Mouse (Mus musculus) brain, embryonic 14.5 days (tissue): ENCODE data around the gene Gli2. TPM values are rescaled to one million over a fixed set of nuclear protein-coding genes. Genes with fewer than 3 reads are reported as not detected.

Source experiments
- DNase-seq: peaks from one replicate; pipeline ENCODE4 v3.0.0-alpha.2; 2011; ENCODE audit warnings: low read depth
- CTCF ChIP-seq: fragments of 200-500 bp; IDR thresholded peaks from 2 replicates; pipeline ENCODE4 v1.5.1; 2012; ENCODE audit warnings: inconsistent platforms, mild to moderate bottlenecking, moderate library complexity, borderline replicate concordance; ENCODE audit not compliant: insufficient read depth, insufficient read length; ENCODE audit errors: extremely low read depth
- POLR2A ChIP-seq: fragments of 200-500 bp; IDR thresholded peaks from 2 replicates; pipeline ENCODE4 v1.6.1; 2012; ENCODE audit warnings: mild to moderate bottlenecking, inconsistent platforms, borderline replicate concordance; ENCODE audit not compliant: poor library complexity, insufficient read depth, insufficient read length, severe bottlenecking; ENCODE audit errors: extremely low read depth
- polyA plus RNA-seq: library from polyadenylated mRNA; depleted of rRNA; stranded (reverse); fragments of >200 nt; gene quantifications from 2 replicates; pipeline ENCODE4 v1.2.3, GENCODE M21; 2012

The Gli2 gene
- polyA plus RNA-seq, 1 experiment, result 8.3 TPM

DNA sequence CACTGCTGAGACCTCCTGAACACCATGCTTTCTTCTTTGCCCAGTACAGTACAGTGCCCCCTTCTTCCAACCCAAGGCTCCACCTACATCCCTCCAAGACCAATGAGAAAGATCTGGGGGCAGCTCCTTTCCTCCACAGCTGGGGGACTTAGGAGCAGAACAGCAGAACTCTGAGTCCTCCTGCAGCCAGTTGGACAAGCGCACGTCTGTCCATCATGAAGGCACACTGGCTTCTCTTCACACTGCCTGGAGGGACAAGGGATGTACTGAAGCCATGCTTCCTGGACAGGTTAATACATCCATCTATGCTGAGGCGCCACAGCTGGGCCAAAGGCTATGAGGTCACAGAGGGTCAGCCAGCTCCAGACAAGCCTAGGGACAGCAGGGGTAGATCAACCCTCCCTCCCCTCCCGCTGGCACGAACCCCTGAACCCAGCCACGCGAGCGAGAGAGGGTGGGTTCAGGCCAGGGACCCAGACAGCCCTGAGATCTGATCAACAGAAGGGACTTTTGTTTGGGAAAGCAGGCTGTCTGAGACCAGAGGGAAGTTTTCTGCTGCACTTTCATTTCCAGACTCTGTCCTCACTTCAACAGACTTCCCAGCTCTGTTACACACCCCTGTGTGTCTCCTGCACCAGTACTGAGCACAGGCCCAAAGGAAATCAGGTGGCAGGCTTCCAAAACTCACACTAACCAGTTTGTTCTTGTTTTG lies 27.6 kb downstream of the Gli2 start:
- no peak for TF ChIP-seq CTCF
- peak; percentile 42 for DNase-seq

DNA sequence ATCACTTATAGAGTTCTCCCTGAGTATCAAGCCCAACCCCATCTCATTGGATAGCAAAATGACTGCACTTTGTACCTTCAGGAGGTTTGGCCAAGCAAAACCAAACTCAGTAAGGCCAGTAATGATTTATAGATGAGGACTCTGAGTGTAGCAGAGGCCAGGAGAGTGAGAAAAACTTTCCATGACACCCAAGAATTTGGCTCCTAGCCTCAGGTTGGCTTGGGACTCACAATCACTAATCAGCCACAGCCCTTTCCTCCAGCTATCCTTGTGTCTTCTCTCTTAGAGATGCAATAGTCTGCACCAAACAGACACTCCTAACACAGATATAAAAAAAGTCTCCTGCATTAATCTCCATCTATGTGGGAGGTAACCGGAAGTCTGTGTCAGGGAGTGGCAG lies 31.1 kb downstream of the Gli2 start:
- no peak for TF ChIP-seq CTCF
- no peak for TF ChIP-seq POLR2A
- no peak for DNase-seq

DNA sequence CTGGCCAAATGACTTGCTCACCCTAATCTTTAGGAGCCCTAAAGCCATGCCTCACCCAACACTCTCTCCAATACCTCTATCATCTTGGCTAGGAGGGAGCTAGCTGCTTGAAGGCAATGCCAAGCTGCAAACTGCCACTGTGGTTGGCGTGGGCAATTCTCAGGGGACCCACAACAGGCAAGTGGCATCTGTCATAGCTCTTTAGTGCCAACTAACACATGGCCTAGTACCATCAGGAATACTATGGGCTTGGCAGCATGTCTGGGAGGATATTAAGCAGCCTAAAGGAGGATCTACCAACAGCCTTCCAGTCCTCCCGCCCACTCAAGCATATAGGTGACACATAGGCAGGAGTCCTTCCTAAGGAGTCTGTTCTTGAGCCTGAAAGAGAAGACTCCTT lies 33.3 kb downstream of the Gli2 start:
- DNase-seq, result peak; percentile 83

GRCm38 (mm10) chr1:119019056-119019455 lies 34.4 kb downstream of the Gli2 start:
- no peak for TF ChIP-seq CTCF
- TF ChIP-seq POLR2A, result no peak

More for the DNA sequence above, 33.3 kb downstream of the Gli2 start:
- no peak for TF ChIP-seq POLR2A
- no peak for TF ChIP-seq CTCF

GRCm38 (mm10) chr1:119016866-119017265 lies 36.6 kb downstream of the Gli2 start:
- TF ChIP-seq CTCF, result no peak
- no peak for TF ChIP-seq POLR2A
- DNase-seq, result peak; percentile 34

More at GRCm38 (mm10) chr1:119019056-119019455, 34.4 kb downstream of the Gli2 start:
- no peak for DNase-seq

- peak; percentile 48 for DNase-seq
- no peak for TF ChIP-seq CTCF
- TF ChIP-seq POLR2A, result no peak
These were observed 38.3 kb downstream of the Gli2 start for GRCm38 (mm10) chr1:119015108-119015507.

GRCm38 (mm10) chr1:119008949-119009348 lies 44.5 kb downstream of the Gli2 start:
- no peak for DNase-seq
- TF ChIP-seq POLR2A (no peak), CTCF (no peak)

DNA sequence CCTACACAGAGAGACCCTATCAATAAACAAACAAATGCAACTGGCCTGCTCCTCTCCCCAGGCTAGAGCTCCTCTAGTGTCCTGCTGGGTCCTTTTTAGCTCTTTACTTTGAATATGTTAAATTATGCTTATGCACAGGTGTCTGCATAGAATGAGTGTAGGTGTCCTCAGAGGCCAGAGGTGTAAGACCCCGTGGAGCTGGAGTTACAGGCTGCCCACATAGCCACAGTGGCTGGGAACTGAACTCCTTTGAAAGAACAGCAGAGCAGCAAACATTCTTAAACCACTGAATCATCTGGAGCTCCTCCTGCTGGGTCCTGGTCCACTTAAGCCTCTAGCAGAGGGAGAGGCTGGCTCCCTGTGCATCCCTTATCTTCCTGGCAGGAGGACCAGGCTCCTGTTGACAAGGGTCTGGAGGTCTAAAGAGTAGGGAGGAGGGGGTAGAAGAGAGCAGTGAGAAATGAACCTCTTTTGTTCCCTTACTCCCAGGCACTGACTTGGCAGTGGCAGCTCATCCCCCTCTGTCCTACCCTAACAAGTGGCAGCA lies 49.5 kb downstream of the Gli2 start:
- no peak for TF ChIP-seq POLR2A
- no peak for TF ChIP-seq CTCF
- no peak for DNase-seq

DNA sequence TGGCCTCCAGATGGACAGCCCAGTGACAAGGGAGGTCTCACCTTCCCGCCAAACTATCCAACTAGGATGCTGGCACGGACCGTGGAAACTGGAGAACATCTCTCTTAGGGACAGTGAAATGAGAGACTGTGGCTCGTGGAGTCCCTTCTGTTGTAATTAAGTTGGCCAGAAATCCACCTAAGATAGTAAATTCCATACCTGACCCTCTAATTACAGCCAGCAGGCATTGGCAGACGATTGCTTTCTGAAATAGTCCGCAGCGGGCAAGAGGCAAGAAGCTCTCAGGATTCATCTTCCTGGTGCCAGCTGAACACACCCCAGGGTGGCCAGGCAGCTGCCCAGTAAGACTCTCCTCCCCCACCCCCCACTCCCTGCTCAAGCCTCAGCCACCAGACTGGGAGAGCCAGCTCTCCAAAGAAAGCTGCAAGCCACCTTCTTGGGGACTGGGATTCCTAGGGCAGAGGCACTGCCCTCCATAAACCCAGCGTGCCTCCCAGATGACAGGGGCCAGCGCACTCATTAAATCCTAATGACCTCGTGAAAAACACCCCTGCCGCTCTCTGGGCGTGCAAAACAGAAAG lies 51.9 kb downstream of the Gli2 start:
- peak; percentile 46 for DNase-seq
- TF ChIP-seq POLR2A, result no peak
- no peak for TF ChIP-seq CTCF

DNA sequence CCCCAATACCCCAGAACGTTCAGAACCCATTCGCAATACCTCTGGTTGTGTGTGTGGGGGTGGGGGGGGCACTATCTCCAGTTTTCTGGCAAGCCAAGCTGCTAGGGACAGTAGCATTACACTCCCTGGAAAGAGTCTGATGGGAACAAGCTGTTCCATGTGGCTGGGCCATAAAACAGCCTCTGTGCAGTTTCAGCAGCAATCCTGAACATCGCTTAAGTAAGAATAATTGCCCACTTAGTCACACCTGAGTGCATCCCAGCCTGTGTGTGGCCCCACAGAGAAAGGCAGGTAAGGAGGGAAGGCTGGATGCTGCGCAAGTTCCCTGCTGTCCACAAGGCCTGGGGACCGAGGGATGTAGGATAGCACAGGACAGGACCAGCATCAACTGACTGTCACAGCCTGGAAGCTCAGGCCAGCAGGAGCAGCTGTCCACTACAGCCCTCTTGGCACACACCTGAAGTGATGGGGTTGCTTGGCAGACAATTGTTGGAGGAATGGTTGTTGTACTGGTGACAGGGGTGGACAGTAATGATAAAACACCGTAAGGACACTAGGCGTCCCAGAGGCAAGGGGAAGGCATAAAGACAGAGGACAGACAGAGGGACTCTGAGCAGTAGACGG lies 58.8 kb downstream of the Gli2 start:
- DNase-seq, result no peak
- TF ChIP-seq CTCF, result no peak
- TF ChIP-seq POLR2A, result no peak

GRCm38 (mm10) chr1:118993775-118994174 lies 59.6 kb downstream of the Gli2 start:
- TF ChIP-seq POLR2A (no peak), CTCF (no peak)

DNA sequence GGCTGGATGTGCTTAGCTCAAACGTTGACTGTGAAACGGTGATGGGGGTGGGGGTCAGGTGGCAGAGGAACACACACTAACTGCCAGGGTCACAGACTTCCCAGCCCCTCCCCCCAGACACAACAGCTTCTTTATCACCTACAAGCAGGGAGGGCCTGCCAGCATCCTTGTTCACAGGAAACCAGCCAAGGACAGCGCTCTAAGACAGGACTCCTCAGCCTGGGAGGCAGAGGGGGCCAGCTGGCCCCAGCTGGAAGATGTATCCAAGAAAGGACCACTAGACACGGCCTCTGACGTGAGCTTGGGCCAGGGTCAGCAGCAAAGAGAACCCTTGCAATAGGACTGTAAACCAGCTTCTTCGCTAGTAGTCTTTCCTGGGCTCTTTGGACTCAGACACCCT lies 65.1 kb downstream of the Gli2 start:
- TF ChIP-seq CTCF, result no peak
- TF ChIP-seq POLR2A, result no peak
- no peak for DNase-seq

More at GRCm38 (mm10) chr1:118993775-118994174, 59.6 kb downstream of the Gli2 start:
- DNase-seq, result no peak

DNA sequence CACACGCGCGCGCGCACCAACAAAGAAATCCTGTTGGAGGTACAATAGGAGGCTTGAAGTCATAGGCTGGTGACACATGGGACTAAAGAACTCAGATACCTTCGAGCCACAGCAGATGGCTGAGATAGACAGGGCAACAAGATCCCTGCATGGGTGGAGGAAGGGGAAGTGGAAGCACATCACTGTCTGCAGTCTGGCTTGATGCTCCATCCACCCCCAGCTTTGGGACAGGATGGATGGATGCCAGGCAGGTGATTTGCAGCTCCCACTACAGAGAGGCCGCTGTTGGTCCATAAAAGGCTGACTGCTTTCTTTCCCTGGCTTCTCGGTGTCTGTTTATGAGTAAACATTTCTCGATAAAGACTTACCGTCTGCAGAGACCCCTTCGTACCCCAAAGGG lies 65.9 kb downstream of the Gli2 start:
- DNase-seq, result peak; percentile 14
- TF ChIP-seq CTCF (no peak), POLR2A (no peak)
